Mouse (Mus musculus) small intestine, adult 2 months (tissue): ENCODE data around the gene Me3.

Source experiments
- CTCF ChIP-seq: fragments of 200-500 bp; IDR thresholded peaks from 2 replicates; pipeline ENCODE4 v1.5.1; 2012; ENCODE audit warnings: low read depth, mild to moderate bottlenecking, control low read depth, inconsistent platforms, low read length, moderate library complexity, mixed read lengths; ENCODE audit not compliant: insufficient replicate concordance, insufficient read length; ENCODE audit errors: extremely low read depth
- POLR2A ChIP-seq: fragments of 200-500 bp; IDR thresholded peaks from 2 replicates; pipeline ENCODE4 v1.6.1; 2012; ENCODE audit warnings: low read depth, mild to moderate bottlenecking, control low read depth, inconsistent platforms, low read length, moderate library complexity

DNA sequence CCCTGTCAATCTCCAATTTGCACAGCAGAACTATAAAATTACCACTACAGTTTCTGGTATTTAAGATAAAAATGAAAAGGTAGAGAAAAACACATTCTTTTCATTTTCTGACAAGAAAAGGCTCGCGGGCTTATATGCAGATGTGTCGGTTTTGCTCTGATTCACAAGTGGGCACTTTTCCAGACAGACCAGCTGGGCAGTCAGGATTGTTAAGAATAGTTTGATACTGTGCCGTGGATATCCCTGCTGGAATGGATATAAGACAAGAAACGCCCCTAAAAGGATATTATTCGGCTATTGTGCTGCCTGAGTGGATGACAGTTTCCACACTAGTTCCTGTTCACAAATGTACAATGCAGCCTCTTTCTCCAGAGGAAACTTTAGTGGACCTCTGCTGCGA is 116.2 kb downstream of the Me3 start:
- TF ChIP-seq CTCF = no peak
- no peak for TF ChIP-seq POLR2A
